Comparison of ENCODE assay signal across 7 mouse cellular contexts in the genomic region with DNA sequence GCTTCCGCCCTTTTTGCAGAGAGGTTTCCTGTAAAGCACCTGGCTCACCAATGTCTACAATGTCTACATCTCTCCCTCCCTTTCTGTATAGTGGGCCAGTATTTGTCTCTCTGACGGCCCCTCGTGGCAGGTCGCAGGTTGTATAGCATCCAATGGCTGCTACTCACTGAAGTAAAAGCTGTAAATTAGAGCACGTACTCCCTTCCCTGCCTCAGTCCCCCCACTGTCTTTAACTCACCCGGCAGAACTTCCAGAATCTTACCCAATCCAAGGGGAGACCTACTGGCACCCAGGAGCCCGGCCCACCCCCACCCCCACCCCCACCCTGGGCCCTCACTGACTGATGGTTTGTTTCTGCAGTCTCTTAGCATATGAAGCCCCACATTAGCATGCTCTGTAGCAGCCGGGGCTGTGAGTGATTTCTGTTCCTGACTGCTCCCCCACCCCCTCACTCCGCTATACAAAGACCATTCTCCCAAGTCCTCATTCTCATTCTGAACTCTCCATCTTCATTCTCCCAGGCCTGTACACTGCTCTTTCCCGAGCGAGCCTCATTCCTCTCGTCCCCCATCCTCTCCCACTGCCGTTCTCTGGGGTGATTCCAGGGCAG.
DNase-seq lines count a peak whose midpoint lies in the region; ATAC-seq and TF ChIP-seq lines count a peak whose summit lies in the region.

No protein-coding gene starts in this region.

- no peak for TF ChIP-seq EP300 in stomach, postnatal 0 days (optimal IDR thresholded peaks at IDR 0.05)

- DNase-seq in thymus, adult 2 months: peak; percentile 18
- no peak for DNase-seq in thymus, adult 18-20 months
- DNase-seq in limb, embryonic 10.5 days (ENCODE audit: low spot score): no peak
- DNase-seq in stomach, postnatal 0 days (ENCODE audit: low spot score): no peak
- no peak for DNase-seq in testis, postnatal 10 days (ENCODE audit: low spot score)
- no peak for DNase-seq in liver

- H3K4me1 ChIP-seq in thymus, adult 2 months (replicated peaks; ENCODE audit: control insufficient read depth, insufficient read depth, low read length): peaks cover 11% of the 10 kb centered on the region
- H3K4me1 ChIP-seq in embryonic facial prominence, embryonic 12.5 days: peaks cover 18% of the 10 kb centered on the region
- H3K4me1 ChIP-seq in limb, embryonic 10.5 days: peaks cover 20% of the 10 kb centered on the region
- H3K4me1 ChIP-seq in stomach, postnatal 0 days (replicated peaks; ENCODE audit: control insufficient read depth, insufficient read depth): peaks cover 2% of the 10 kb centered on the region; the same call in 1 of the 2 replicates

- no peak for TF ChIP-seq POLR2A in thymus, adult 2 months (IDR thresholded peaks at IDR 0.05; ENCODE audit: control insufficient read depth, extremely low read depth, insufficient read depth, low read length, poor library complexity)

- H3K4me2 ChIP-seq in embryonic facial prominence, embryonic 12.5 days (replicated peaks): no peak overlapping the region
- no peak overlapping the region for H3K4me2 ChIP-seq in stomach, postnatal 0 days (replicated peaks; ENCODE audit: low read depth)

- H3K9ac ChIP-seq in embryonic facial prominence, embryonic 12.5 days: no peak overlapping the region
- H3K9ac ChIP-seq in stomach, postnatal 0 days (ENCODE audit: low read length): no peak overlapping the region

- no peak overlapping the region for H3K4me3 ChIP-seq in thymus, adult 2 months (ENCODE audit: control insufficient read depth, insufficient read depth, low read length)
- no peak overlapping the region for H3K4me3 ChIP-seq in embryonic facial prominence, embryonic 12.5 days
- no peak overlapping the region for H3K4me3 ChIP-seq in limb, embryonic 10.5 days
- no peak overlapping the region for H3K4me3 ChIP-seq in stomach, postnatal 0 days (ENCODE audit: low read depth, low read length)

- no peak overlapping the region for H3K27ac ChIP-seq in thymus, adult 2 months (ENCODE audit: control insufficient read depth, insufficient read depth, low read length)
- H3K27ac ChIP-seq in embryonic facial prominence, embryonic 12.5 days: 0 out of 2 replicates have a peak overlapping the region, but pooled peaks have one; percentile 5
- 0 out of 2 replicates have a peak overlapping the region, but pooled peaks have one; percentile 14 for H3K27ac ChIP-seq in limb, embryonic 10.5 days
- H3K27ac ChIP-seq in stomach, postnatal 0 days (replicated peaks): no peak overlapping the region

- TF ChIP-seq CTCF in thymus, adult 2 months (IDR thresholded peaks at IDR 0.05; ENCODE audit: borderline replicate concordance, control insufficient read depth, extremely low read depth, insufficient read depth, low read length, poor library complexity): no peak
- TF ChIP-seq CTCF in stomach, postnatal 0 days (IDR thresholded peaks at IDR 0.05; ENCODE audit: low read depth): 0 out of 2 replicates have a peak, but pooled peaks have one; percentile 5

- no peaks in the 10 kb centered on the region for H3K27me3 ChIP-seq in thymus, adult 2 months (ENCODE audit: control insufficient read depth, insufficient read depth, low read length)
- H3K27me3 ChIP-seq in embryonic facial prominence, embryonic 12.5 days: no peaks in the 10 kb centered on the region
- no peaks in the 10 kb centered on the region for H3K27me3 ChIP-seq in limb, embryonic 10.5 days (ENCODE audit: low read depth, poor library complexity, severe bottlenecking)
- H3K27me3 ChIP-seq in stomach, postnatal 0 days (ENCODE audit: control insufficient read depth, insufficient read depth, low read length): no peaks in the 10 kb centered on the region

- ATAC-seq in embryonic facial prominence, embryonic 12.5 days (ENCODE audit: insufficient number of reproducible peaks, insufficient read depth, low FRiP score, low TSS enrichment): no peak
- ATAC-seq in stomach, postnatal 0 days (ENCODE audit: low FRiP score, low TSS enrichment): no peak

- WGBS in thymus, adult 2 months: 66% methylated on average over 13 of the region's 13 CpGs
- WGBS in embryonic facial prominence, embryonic 12.5 days: 35% methylated on average over 13 of the region's 13 CpGs
- WGBS in limb, embryonic 10.5 days: 27% methylated on average over 13 of the region's 13 CpGs
- 42% methylated on average over 13 of the region's 13 CpGs for WGBS in stomach, postnatal 0 days

- no peaks in the 10 kb centered on the region for H3K36me3 ChIP-seq in thymus, adult 2 months (ENCODE audit: control insufficient read depth, insufficient read depth, low read length)
- peaks cover 11% of the 10 kb centered on the region for H3K36me3 ChIP-seq in embryonic facial prominence, embryonic 12.5 days
- peaks cover 48% of the 10 kb centered on the region for H3K36me3 ChIP-seq in limb, embryonic 10.5 days
- peaks cover 4% of the 10 kb centered on the region; the same call in 1 of the 2 replicates for H3K36me3 ChIP-seq in stomach, postnatal 0 days (ENCODE audit: control insufficient read depth, insufficient read depth, low read length)

- 0 out of 2 replicates have a peak, but pooled peaks cover 4% of the 10 kb centered on the region for H3K9me3 ChIP-seq in embryonic facial prominence, embryonic 12.5 days
- H3K9me3 ChIP-seq in limb, embryonic 10.5 days (replicated peaks): no peaks in the 10 kb centered on the region
- no peaks in the 10 kb centered on the region for H3K9me3 ChIP-seq in stomach, postnatal 0 days (ENCODE audit: control insufficient read depth, low read length)

Comparison
In these comparisons a context has a peak if more than half of its experiments do, and no peak if none do; other contexts are left out.
1. H3K27ac ChIP-seq: peak in embryonic facial prominence, embryonic 12.5 days (single experiment) and limb, embryonic 10.5 days (single experiment); none in thymus, adult 2 months (single experiment) and stomach, postnatal 0 days (single experiment).